Mouse (Mus musculus): ENCODE data around the gene Capza1.
"Not testable (repeated sequence)": the region's sequence is repeated elsewhere in the genome, so short reads cannot be mapped to it uniquely, and the experiment has no call there.

Gene Capza1

GRCm38 (mm10) chr3:104863786-104864650, at the start of gene Capza1, which contains the start of gene St7l:
Gene Capza1 (minus strand): TSS chr3:104864505.
Gene St7l (plus strand): TSS chr3:104864005.
- peak; percentile 89 to 95 for DNase-seq (ENCODE audit: low spot score in 2 of 2)

DNA sequence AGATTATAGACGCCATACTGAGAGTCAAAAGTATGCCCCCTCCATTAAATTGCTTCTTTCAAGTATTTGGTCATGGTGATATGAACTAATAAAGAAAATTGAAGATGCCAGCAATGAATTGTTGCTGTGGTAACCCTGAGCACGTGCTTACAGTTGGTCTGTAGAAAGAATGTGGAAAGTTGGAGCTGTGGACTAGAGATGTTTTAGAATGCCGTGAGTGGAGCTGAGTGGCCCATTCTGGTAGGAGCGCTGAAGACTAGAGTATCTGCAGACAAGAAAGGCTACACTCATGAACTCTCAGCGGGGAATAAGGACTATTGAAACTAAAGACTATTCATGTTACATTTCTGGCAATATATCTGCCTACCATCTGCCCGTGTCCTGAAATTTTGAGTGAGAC, 44.9 kb upstream of the Capza1 start:
- no peak for DNase-seq (ENCODE audit: low spot score in 2 of 2)

DNA sequence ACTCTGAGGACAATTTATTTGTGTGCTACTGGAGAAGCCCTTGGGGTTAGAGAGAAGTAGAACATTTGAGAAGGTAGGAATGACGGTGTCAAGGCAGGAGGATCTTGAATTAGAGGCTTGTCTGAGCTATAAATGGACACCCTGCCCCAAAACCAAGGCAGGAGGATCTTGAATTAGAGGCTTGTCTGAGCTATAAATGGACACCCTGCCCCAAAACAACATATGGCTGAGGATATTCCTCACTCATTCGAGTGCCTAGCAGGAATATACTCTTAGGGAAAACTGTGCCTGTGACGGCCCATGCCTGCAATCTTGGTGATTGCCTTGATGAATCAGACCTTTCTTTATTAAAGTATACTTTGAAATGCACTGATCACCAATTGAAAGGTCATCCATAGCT, 41.7 kb upstream of the Capza1 start:
- DNase-seq (ENCODE audit: low spot score in 2 of 2): no peak

GRCm38 (mm10) chr3:104905389-104905788, 41.1 kb upstream of the Capza1 start:
- DNase-seq (ENCODE audit: low spot score in 2 of 2): no peak

- no peak for DNase-seq (ENCODE audit: low spot score in 2 of 2)
These were observed 36.8 kb upstream of the Capza1 start for GRCm38 (mm10) chr3:104901154-104901553.

- no peak for DNase-seq (ENCODE audit: low spot score in 2 of 2)
These were observed 31.8 kb upstream of the Capza1 start for GRCm38 (mm10) chr3:104896141-104896540.

DNA sequence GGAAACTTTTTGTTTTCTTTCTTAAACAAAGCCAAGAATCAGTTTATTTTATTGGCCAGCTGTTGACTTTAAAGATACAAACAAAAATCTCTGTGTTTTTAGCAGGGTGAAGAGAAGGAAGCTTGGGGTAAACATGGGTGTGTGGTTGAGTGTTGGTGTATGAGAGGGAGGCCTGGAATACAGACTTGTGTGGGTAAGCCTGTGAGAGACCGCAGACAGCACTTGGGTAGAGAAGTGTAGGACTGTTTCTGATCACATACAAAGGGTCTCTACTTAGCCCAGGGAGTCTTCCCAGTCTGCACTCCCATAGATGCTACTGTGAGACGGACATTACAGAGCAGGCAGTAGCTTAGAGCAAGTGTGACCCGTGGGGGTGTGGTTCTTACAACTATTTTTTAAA, 24.3 kb upstream of the Capza1 start:
- DNase-seq (ENCODE audit: low spot score in 2 of 2): no peak

GRCm38 (mm10) chr3:104869611-104870010, 5.3 kb upstream of the Capza1 start:
- no peak for DNase-seq (ENCODE audit: low spot score in 2 of 2)

- not testable (repeated sequence) for DNase-seq (ENCODE audit: low spot score in 2 of 2)
These were observed 2.4 kb upstream of the Capza1 start for GRCm38 (mm10) chr3:104866674-104867073.

GRCm38 (mm10) chr3:104865341-104865788, 1.1 kb upstream of the Capza1 start:
- peak in 1 of 2 experiments; percentile 57 for DNase-seq (ENCODE audit: low spot score in 2 of 2)

- DNase-seq (ENCODE audit: low spot score in 2 of 2): peak; percentile 81 to 93
These were observed 491 bp upstream of the Capza1 start for GRCm38 (mm10) chr3:104864651-104865340.

DNA sequence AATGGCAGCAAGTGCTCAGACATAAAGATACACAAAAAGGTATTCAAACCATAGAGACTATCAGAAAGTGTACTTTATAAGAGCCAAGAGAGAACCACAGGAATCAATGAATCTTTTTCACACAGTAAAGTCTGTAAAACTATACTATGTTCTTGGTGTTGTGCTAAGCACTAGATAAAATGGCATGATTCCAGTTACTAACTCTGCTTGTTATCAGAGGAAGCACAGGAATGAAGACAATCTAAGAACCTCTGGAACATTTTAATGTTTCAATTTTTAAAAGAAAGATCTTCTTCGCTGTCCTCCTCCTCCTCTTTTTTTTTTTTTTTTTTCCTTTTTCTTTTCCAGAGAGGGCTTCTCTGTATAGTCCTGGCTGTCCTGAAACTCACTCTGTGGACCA, 5.7 kb downstream of the Capza1 start:
- DNase-seq (ENCODE audit: low spot score in 2 of 2): no peak

GRCm38 (mm10) chr3:104856106-104856505, 8.2 kb downstream of the Capza1 start:
- no peak for DNase-seq (ENCODE audit: low spot score in 2 of 2)

- DNase-seq (ENCODE audit: low spot score in 2 of 2): no peak
These were observed 9.4 kb downstream of the Capza1 start for GRCm38 (mm10) chr3:104854866-104855265.

DNA sequence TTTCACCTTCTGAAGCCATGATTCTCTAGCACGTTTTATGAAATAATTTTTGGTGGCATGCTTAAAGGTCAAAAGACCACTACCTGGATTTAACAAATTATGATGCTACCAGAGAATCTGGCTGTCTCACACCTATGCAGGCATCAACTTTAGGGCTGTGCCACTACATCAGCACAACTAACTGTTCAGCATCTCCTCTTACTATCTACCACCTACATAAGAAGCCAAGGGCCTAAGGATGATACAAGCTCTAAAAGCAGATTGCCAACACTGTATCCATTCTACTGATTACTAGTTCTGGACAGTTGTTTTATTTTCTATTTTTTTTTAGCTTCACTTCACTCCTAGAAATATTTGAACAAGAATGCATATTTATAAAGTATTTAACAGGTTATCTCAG, 9.8 kb downstream of the Capza1 start:
- no peak for DNase-seq (ENCODE audit: low spot score in 2 of 2)

GRCm38 (mm10) chr3:104846601-104847000, 17.7 kb downstream of the Capza1 start:
- DNase-seq (ENCODE audit: low spot score in 2 of 2): no peak

DNA sequence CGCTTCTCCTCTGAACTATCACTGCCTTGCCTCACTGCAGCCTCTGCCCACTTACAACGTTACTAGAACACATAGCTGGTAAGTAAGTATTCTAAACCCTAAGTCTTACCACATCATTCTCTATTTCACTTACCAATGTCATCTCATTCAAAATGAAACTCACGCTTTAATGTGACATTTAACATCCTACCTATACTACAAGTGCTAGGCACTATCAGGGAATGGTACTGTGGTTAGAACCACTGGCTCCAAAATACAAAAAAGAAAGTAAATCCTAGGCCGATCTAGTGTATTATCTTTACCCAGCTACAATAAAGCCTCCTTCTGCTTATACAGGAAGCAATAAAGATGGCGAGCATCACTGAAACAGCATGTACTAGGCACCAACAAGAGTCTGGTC, 23.3 kb downstream of the Capza1 start:
- DNase-seq (ENCODE audit: low spot score in 2 of 2): no peak

GRCm38 (mm10) chr3:104835797-104836196, 28.5 kb downstream of the Capza1 start:
- DNase-seq (ENCODE audit: low spot score in 2 of 2): no peak

- no peak for DNase-seq (ENCODE audit: low spot score in 2 of 2)
These were observed 41.9 kb downstream of the Capza1 start for GRCm38 (mm10) chr3:104822413-104822812.

DNA sequence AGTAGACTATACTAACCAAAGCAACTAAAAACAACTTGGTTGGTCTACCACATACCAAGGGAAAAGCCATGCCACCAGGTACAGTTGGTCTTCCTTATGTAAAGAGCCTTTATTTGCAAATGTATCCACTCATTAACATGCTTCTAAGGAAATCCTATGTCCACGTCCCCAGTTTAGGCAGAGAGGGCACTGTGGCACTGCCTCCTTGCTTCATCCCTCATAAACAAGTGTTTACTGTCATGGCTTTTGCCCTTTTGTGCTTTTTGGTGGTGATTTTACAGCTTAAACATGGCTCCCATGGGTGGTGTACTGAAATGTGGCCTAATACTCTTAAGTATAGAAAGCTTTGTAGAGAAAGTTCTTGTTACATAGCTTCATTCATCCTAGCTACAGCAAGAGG, 43.9 kb downstream of the Capza1 start:
- no peak for DNase-seq (ENCODE audit: low spot score in 2 of 2)

- DNase-seq (ENCODE audit: low spot score in 2 of 2): no peak
These were observed 45.6 kb downstream of the Capza1 start for GRCm38 (mm10) chr3:104818749-104819134.

DNA sequence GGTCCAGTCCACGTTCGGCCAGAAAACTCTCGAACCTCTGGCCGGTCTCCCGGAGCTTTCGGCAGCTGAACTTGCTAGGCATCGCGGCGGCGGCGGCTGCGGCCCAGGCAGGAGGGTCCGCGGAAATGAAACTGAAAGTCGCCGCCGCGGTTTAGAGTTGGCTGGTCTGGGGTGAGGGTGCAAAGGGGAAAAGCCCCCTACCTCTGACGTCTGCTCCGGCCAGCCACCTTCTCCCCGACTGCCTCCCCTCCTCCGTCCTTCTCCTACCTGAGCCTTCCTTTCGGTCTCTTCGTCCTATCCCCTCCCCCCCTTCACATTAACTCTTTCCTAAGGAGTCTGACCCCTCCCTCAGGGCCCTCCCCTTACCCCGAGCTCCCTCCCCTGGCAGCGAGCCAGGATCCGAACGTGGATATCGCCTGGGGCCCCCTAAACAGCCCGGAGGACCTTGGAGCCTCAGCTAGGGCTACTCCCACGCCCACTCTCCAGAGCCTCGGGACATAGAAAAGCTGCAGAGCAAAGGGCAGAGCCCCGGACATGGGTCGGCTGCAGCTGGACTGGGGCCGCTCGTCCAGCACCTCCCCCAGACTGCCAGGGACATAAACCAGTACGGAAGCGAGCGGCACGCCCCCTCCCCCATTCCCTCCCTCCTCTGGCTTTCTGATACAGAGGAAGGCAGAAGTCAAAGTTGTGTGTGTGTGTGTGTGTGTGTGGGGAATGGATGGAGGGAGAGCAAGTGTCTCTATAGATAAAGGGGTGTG, 46.1 kb downstream of the Capza1 start, which contains the start of gene Mov10:
TSS of gene Mov10 (minus strand) at position 573 of the 758 bp plus-strand sequence.
- DNase-seq (ENCODE audit: low spot score in 2 of 2): peak; percentile 69 to 85
